Mouse (Mus musculus) erythroblast, embryonic 14.5 days (primary cell): Measurements from ENCODE around the gene Tll2.

Experiments
- GATA1 ChIP-seq: IDR thresholded peaks from 2 replicates; pipeline ENCODE4 v1.6.1; 2012; ENCODE audit warnings: low read length, inconsistent platforms, mixed read lengths
- TAL1 ChIP-seq: IDR thresholded peaks from 3 replicates; pipeline ENCODE4 v1.6.1; 2012; ENCODE audit warnings: low read length, inconsistent platforms, mixed read lengths

GRCm38 (mm10) chr19:41039110-41039509 is 167.5 kb downstream of the Tll2 start:
- TF ChIP-seq GATA1 (no peak), TAL1 (no peak)
